Mouse (Mus musculus) olfactory bulb, adult 2 months (tissue): ENCODE measurements around the gene Resp18. TPM values are rescaled to one million over a fixed set of nuclear protein-coding genes. Genes with fewer than 3 reads are reported as not detected.
"Not testable (repeated sequence)": the region's sequence is repeated elsewhere in the genome, so short reads cannot be mapped to it uniquely, and the experiment has no call there.

Experiments used
- H3K27ac ChIP-seq: fragments of 200-500 bp; 2 replicates; pipeline ENCODE4 v1.5.1; 2012; ENCODE audit warnings: low read depth, low read length; ENCODE audit not compliant: insufficient read depth
- H3K4me1 ChIP-seq: fragments of 200-500 bp; 2 replicates; pipeline ENCODE4 v1.6.1; 2012; ENCODE audit warnings: low read length; ENCODE audit not compliant: control insufficient read depth, insufficient read depth
- H3K4me3 ChIP-seq: fragments of 200-500 bp; 2 replicates; pipeline ENCODE4 v1.5.1; 2012; ENCODE audit warnings: mild to moderate bottlenecking, low read depth, low read length, moderate library complexity; ENCODE audit not compliant: insufficient read depth
- CTCF ChIP-seq: fragments of 200-500 bp; IDR thresholded peaks from 2 replicates; pipeline ENCODE4 v1.5.1; 2012; ENCODE audit warnings: low read depth, mild to moderate bottlenecking, low read length, moderate library complexity; ENCODE audit not compliant: insufficient read depth
- POLR2A ChIP-seq: fragments of 200-500 bp; IDR thresholded peaks from 2 replicates; pipeline ENCODE4 v1.6.1; 2012; ENCODE audit warnings: mild to moderate bottlenecking, low read depth, low read length, moderate library complexity; ENCODE audit not compliant: insufficient read depth
- WGBS: fragments of 180-500 bp; shearing (Covaris S2); methylation state at CpG from one replicate; pipeline ENCODE4 v1.1.7; 2018; 5-methylcytosine and 5-hydroxymethylcytosine counted together
- polyA plus RNA-seq: library from polyadenylated mRNA; stranded (reverse); fragments of >200 nt; gene quantifications from 2 replicates; pipeline ENCODE4 v1.2.4, GENCODE M21; 2012; ENCODE audit warnings: low replicate concordance; ENCODE audit not compliant: missing spikeins, insufficient read depth, insufficient read length

The Resp18 gene
- polyA plus RNA-seq, 1 experiment, result not detected

DNA sequence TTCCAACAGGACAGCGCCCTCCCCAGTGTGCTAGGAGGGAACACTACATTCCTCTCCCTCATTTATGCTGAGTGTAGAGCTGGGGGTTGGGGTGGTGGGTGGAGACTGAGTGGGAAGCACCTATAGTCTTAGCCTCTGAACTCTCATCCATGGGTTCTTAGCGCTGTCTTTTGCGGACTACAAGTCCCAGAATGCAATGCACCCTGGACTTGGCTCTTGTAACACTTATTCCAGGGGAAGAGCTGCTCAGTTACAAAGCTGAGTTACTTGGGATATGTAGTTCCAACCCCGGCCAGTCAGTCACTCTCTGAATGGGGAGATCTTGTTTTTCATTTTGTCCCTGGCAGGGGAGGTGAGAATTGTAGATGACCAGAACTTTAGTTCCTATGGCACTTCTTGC lies 33.4 kb downstream of the Resp18 start:
- H3K4me1 ChIP-seq, result peaks cover 37% of the 10 kb centered on the region
- H3K4me3 ChIP-seq, result no peak overlapping the region
- WGBS, result 19% methylated on average over 4 of the region's 4 CpGs
- no peak overlapping the region for H3K27ac ChIP-seq
- TF ChIP-seq CTCF (no peak), POLR2A (no peak)

DNA sequence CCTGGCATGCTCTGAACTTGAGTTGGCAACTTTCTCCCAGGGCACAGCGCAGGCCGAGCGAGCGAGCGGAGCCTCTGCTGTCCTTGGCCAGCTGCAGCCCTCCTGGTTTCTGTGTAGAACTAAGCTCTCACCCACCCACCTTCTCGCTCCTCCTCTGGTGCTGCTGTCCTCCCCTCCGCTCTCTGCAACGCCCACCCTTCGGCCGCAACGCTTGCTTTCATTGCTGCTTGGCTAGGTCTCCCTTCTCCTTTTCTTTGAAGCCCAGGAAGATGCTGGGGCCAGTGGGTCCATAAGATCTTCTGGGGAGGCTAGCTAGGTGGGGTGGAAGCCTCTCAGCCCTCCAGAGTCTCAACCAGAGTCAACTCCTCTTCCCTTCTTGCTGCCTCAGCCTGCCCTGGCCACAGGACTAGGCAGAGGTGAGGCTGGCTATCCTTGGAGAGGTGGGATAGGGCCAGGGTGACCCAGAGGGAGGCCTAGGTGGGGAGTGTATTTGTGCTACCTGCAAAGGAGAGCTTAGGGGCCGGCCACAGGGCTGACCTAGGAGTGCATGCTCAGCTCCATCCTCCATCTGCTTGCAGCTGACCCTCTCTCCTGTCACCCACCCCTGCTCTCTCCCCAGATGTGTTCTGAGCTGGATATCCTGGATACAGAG lies 33.9 kb downstream of the Resp18 start:
- Histone ChIP-seq H3K4me1 (peaks cover 37% of the 10 kb centered on the region), H3K27ac (no peak overlapping the region), H3K4me3 (no peak overlapping the region)
- WGBS, result 69% methylated on average over 12 of the region's 12 CpGs
- TF ChIP-seq CTCF, result no peak
- no peak for TF ChIP-seq POLR2A

DNA sequence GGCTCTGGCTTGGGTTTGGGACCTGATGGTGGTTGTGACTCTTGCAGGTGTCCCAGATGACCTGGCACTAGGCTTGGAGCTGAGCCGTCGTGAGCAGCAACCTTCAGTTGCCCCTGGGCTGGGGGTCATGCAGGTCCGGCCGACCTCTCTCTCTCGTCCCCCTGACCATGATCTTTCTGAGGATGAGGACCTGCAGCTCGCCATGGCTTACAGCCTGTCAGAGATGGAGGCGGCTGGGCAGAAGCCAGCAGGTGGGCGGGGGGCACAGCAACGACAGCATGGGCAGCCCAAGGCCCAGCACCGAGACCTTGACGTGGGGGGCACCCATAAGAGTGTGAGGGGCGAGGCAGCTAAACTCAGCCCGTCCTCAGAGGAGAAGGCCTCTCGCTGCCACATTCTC lies 34.8 kb downstream of the Resp18 start:
- 92% methylated on average over 14 of the region's 14 CpGs for WGBS

DNA sequence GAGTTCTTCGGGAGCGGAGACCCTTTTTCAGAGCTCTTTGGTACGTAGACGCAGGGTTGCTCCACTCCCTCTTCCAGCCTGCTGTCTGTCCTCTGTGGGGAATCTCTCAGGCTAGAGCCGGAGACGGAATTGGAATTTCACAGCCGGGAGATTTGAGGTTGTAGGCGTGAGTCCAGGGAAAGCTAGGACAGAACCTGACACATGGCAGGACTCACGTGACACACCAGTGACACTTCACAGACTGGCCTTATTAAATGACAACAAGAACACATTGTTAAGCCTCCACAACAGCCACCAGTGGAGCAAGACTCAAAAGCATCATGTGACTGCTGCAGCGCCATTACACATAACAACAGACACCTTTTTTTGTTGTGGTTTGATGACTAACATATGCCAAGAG lies 38.6 kb downstream of the Resp18 start:
- 81% methylated on average over 10 of the region's 10 CpGs for WGBS
- Histone ChIP-seq H3K4me3 (no peak overlapping the region), H3K4me1 (peaks cover 18% of the 10 kb centered on the region), H3K27ac (no peak overlapping the region)
- TF ChIP-seq CTCF, result no peak

More for the DNA sequence above, 34.8 kb downstream of the Resp18 start:
- TF ChIP-seq POLR2A, result no peak
- no peak for TF ChIP-seq CTCF
- Histone ChIP-seq H3K4me3 (no peak overlapping the region), H3K4me1 (peaks cover 30% of the 10 kb centered on the region), H3K27ac (no peak overlapping the region)

DNA sequence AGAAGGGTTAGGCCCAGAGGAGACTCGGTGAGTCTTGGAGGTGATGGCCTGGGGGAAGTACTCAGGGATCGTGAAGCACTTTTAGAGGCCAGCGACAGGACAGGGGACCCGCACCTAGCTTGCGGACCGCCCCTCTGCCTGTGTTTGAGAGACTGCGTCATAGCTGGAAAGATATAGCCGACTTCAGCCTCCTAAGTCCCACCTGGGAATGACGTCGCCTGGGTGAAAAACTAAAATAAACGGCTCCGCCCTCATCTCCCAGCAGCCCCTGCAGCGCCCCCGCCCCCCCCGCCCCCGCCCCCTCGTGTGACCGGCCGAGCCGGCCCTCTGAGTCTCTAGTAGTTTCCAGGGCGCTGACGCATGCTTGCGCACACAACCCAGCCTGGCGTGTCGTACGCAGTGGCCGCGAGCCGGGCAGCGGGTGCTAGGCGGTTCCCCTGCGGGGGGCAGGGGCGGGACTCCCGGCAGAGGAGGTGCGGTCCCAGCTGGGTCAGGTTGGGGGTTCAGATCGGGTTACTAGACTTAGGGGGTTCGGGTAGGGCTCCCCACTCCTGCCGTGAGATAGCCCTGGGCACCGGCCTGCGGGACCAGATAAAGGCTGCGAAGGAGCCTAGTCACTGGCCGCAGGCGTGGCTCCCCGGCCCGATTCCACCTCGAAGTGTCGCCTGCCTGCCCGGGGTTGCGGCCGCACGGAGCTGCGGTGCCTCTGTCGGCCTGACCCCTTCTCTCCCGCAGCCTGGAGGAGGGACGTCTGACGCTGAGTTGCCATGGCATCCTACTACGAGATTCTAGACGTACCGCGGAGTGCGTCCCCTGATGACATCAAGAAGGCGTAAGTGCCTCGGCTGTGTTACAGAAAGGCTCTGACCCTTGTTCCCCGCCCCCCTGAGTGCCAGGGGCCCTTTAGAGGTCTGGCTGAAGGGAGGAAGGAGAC lies 41.8 kb downstream of the Resp18 start, which contains the start of gene Dnajb2:
TSS of gene Dnajb2 (plus strand) at position 290 of the 934 bp plus-strand sequence.
- H3K4me1 ChIP-seq, result peaks cover 9% of the 10 kb centered on the region
- H3K4me3 ChIP-seq, result peak within 1 kb of the TSS; percentile 63
- H3K27ac ChIP-seq, result peak within 1 kb of the TSS; percentile 99
- peak; percentile 58 for TF ChIP-seq POLR2A
- no peak for TF ChIP-seq CTCF
- WGBS, result under 1% methylated on average over 57 of the region's 64 CpGs

DNA sequence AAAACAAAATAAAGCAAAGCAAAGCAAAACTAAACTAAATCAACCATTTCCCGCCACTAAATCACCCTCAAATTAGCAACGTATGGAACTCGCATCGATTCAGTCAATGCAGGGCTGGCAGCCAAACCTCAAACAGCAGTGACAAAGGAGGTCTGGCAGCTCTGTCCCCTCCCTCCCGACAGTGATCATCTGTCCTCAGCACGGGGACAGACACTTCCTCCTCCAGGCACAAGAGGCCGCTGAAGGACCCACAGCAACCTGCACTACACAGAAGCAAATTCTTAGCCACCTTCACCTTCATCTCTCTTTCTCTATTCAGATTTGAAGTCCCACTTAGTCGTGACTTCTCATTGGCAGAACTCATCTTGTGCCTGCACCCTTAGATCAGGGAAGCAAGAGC lies 43.6 kb downstream of the Resp18 start:
- TF ChIP-seq POLR2A (no peak), CTCF (peak; percentile 45; the same call in 1 of the 2 replicates)
- H3K4me1 ChIP-seq, result peaks cover 9% of the 10 kb centered on the region
- WGBS, result 4% methylated on average over 8 of the region's 8 CpGs
- no peak overlapping the region for H3K4me3 ChIP-seq
- peak overlapping the region; percentile 36; the same call in 1 of the 2 replicates for H3K27ac ChIP-seq

DNA sequence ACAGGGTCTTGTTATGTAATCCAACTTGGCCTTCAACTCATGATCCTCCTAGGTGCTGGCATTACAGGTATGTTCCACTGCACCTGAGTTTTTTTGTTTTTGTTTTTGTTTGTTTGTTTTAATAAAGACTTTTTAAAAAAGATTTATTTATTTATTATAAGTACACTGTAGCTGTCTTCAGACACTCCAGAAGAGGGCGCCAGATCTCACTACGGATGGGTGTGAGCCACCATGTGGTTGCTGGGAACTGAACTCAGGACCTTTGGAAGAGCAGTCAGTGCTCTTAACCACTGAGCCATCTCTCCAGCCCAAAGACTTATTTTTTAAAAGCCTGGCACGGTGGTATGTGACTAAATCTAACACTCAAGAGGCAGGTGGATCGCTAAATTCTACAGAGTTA lies 45.7 kb downstream of the Resp18 start:
- H3K27ac ChIP-seq, H3K4me3 ChIP-seq: not testable (repeated sequence)
- WGBS, result 76% methylated on average over 4 of the region's 4 CpGs

DNA sequence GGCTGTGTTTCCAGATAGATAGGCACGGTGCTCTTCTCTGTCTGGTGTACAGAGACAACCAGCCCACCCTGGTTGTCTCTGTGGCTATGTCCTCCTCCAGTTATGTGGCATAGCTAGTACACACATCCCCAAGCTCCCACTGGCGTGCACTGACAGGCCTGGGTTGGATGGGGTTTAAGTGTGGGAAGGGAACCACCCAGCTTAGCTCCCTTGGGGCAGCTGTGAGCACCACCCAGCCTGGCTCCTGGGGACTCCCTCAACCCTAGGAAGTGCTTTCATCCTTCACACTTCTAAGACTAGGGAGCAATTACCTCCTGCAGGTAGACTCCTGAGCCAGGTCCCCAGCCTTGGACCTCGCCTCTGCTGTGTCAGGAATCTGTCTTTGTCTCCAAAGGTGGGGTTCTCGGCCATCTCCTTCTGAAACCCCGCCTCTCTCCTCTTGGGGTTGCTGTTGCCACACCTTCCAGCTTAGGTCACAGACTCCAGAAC lies 46.5 kb downstream of the Resp18 start, which contains the start of gene A630095N17Rik:
TSS of gene A630095N17Rik (minus strand) at position 439 of the 489 bp plus-strand sequence.
- Histone ChIP-seq H3K4me1 (peaks cover 6% of the 10 kb centered on the region), H3K4me3 (no peak within 1 kb of the TSS), H3K27ac (no peak within 1 kb of the TSS)
- TF ChIP-seq POLR2A, result no peak
- TF ChIP-seq CTCF, result no peak
- WGBS, result 77% methylated on average over 5 of the region's 5 CpGs

More for the DNA sequence above, 45.7 kb downstream of the Resp18 start:
- not testable (repeated sequence) for H3K4me1 ChIP-seq

DNA sequence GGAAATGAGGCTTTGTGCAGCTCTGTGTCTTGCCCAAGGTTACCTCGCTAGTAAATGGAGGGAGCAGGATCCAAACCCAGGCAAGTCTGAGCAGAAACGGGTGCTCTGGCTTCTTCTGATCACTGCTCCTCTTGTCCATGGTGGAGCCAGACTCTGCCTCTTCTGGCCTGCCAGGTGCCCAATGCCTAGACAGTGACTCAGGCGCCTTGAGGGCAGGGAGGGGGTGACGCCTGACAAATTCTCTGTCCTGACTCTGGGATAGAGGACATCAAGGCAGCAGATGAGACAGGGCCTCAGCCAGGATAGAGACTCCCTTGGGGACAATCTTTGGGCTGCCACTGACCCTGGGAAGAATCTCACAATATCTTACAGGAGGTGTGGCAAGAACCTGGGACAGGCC lies 47.0 kb downstream of the Resp18 start:
- TF ChIP-seq POLR2A (no peak), CTCF (no peak)
- WGBS, result 88% methylated on average over 4 of the region's 4 CpGs
- Histone ChIP-seq H3K27ac (no peak overlapping the region), H3K4me1 (peaks cover 6% of the 10 kb centered on the region), H3K4me3 (no peak overlapping the region)
